Mouse (Mus musculus): ENCODE measurements at regions not wholly inside any gene's neighbourhood (a gene's known extent, or its start where the extent isn't known, plus 50 kb on each side); places are given as distances from the start of the nearest gene placed in this dataset.
A peak's percentile ranks its signal among the peaks of the same experiment; 100 is the strongest.

DNA sequence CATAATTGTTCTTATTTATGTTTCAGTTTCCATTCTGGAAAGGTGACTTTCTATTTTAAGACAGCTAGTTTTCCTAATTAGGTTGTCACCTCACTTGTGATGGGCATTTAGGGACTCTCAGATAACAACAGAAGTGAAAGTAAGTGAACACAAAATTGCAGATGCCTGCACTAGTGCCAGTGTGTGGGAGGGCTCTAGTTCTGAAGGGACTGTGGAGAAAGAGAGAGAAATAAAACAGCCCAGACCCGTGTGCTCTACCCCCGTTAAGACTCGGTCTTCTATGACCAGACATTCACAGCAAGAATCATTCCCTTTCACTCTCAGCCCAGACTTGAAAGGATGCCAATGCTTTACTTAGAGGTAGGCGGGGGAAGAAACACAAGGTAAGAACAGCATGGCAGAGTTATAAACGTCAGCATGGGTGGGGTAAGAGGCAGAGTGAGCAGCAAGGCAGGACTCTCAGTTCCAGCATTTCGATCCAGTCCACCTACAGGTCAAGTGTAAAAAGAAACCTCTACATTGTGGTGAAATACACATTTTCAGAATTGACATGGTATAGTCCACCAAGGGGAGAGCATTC lies 170.1 kb upstream of the Thbs1 start:
- ATAC-seq (replicated peaks; ENCODE audit: low FRiP score, poor library complexity, severe bottlenecking), result 0 out of 2 replicates have a peak, but pooled peaks have one; percentile 46

DNA sequence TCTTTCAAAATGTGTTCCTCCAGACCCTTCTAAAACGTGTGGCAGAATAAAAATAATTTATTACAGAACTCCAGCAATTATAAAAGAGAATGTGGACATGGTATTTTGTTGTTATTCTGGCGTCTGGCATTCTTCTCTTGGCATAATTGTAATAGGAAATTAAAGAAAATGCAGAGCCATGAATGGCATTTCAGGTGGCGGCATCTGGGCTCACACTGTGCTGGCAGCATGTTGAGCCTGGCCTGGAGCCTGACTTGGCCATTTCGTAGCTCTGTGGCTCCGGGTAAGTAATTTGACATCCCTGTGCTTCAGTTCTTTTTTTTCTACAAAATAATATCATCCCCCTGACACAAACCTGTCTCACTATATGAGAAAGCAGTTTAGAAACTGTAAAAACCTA lies 168.0 kb upstream of the Thbs1 start:
- no peak for ATAC-seq (replicated peaks; ENCODE audit: low FRiP score, poor library complexity, severe bottlenecking)

DNA sequence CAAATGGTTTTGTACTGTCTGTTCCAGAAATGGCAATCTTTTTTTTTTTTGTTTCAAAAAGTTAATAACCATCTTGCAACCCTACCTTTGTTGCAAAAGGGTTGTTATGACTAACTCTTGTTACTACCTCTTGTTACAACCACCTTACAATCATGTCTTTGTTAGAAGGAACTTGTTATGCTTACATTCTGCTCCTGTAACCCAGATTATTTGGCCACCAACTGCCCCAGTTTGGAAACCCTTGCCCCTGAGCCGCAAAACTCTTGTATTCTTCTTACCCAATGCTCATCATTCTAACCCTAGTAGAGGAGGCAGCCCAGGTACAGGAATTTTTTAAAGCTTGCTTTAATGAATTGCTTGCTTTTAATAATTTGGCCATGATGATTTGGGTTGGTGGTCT lies 167.4 kb upstream of the Thbs1 start:
- ATAC-seq (replicated peaks; ENCODE audit: low FRiP score, poor library complexity, severe bottlenecking), result no peak

DNA sequence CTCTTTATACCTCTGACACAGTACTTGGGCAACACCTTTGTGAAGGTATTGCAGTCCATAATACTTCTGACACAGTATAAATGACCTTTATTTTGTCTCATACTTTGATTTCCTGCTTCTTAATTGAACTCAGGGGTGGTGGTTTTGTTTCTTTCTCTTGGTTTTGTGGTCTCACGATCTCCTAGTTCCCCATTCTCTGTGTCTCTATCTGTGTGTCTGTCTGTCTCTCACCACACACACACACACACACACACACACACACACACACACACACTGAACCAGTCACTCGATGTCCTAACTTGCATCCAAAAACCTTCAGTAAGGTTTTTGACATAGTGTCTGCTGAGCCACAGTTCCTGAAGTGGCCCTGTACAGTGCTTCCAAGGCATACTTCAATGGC lies 166.7 kb upstream of the Thbs1 start:
- no peak for ATAC-seq (replicated peaks; ENCODE audit: low FRiP score, poor library complexity, severe bottlenecking)

DNA sequence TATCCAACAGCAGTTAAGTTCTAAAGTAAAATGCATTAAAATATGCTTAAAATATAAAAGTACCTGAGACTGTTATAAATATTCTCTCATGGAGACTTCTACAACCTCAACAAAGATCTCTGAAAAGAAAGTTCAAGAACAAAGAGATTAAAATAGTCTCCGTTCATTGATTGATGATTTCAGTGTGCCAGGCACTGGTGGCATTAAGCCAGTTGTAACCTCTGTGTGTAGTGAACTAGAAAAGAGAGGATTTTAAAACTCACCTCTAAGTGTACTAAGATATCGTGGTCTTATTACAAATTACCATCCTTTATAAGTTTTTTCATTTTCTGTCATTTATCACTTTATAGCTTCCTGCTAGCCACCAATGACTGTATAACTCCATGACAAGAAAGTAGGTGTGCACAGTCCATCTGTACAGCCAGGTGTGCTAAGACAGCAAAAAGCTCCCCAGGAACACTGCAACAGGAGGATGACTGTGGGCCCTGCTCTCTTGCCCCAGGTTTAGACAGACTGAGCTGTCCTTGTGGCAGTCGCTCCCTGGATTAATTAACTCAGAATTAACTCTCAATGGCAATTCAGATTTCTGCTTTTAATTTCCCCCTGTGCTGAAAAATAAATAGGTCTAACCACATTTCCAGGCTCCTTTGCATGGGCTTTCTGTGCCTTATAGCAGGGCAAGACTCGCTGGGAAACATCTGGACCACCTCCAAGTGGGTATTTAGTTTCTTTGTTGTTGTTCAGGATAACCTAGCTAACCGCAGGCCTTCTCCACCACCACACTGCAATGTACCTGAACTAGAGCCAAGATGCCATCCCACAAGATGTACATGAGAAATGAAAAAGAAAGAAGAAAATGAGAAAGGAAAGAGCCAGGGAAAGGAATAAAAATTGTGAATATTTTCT lies 161.0 kb upstream of the Thbs1 start:
- ATAC-seq (replicated peaks; ENCODE audit: low FRiP score, poor library complexity, severe bottlenecking), result no peak

DNA sequence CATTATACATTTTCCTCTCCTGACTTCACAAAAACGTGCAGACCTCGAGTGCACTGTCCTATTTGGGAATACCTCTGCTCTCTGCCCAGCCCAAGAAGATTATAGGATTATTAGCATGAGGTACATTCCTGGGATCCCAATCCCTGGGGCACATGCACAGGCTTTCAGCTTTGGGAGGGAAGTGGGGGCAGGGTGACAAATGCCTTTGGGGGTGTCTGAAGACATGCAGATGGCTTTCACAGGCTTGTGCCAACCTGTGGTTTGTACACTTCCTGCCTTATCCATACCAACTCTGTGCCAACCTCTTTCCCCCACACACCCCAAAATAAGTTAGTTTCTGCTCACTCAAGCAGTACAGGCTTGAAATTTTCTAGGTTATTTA lies 160.3 kb upstream of the Thbs1 start:
- no peak for ATAC-seq (replicated peaks; ENCODE audit: low FRiP score, poor library complexity, severe bottlenecking)

DNA sequence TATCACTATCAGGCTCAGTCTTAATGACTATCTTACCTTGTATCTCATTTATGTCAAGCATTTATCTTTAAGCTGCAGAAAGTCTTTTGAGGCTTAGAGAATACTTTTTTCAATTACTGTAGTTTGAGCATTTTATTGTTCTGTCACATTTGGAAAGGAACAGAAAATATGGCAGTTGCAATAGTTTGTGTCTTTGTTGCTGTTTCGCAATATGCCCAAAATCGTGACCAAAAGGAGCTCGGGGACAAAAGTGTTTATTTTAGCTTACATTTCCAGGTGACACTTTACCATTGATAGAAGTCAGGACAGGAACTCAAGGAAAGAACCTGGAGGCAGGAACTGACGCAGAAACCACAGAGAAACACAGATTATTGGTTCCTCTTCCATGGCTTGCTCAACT lies 152.9 kb upstream of the Thbs1 start:
- ATAC-seq (replicated peaks; ENCODE audit: low FRiP score, poor library complexity, severe bottlenecking), result no peak

DNA sequence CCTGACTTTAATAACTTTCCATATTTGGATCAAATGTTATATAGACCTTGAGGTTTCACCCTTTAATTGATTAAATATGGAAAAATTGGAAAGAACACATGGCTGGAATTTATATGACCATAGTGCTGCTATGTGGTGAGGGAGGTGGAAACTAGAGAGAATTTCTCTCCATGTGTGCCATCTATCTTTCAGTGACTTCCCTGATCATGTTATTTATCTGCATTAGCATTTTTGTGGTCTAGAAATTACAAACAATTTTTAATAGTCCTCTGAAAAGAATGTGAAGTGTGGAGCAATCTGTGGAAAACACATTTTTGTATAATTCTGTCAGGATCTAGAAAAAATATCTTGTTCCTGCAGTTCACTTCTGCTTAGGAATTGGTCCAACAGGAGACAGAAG lies 152.2 kb upstream of the Thbs1 start:
- no peak for ATAC-seq (replicated peaks; ENCODE audit: low FRiP score, poor library complexity, severe bottlenecking)

DNA sequence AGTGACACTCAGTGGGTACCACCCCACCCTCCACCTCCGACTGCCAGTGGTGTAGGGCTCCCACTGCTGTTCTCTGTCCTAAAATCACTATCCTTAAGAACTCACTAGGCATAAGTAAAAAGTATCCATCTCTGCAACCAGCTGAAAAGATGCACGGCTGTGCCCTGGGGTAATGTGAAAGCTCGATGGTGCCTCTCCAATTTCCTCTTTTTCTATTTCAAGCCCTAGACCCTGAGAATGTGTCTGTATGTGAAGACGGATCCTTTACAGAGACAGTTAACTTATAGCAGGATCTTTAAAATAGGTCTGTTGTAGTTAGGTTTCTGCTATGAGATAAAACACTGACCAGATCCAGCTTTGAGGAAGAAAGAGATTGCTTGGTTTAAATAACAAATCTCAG lies 149.1 kb upstream of the Thbs1 start:
- ATAC-seq (replicated peaks; ENCODE audit: low FRiP score, poor library complexity, severe bottlenecking), result no peak

DNA sequence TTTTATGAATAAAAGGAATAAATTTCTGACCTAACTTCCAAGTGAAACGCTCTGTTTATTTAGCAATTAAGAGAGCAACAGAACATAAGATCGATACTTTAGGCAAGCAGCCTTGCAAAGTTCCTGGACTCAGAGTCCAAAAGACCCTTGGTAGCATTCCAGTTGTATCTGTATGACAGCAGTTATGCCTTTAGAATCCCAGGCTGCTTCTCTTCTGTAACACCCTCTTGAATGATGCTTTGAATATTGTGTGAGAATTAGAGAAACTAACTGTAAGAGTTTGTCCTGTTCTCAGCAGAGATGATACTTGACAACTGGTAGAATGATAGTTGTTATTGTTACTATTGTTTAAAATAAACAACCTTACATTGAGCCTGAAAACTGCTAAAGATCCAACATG lies 148.2 kb upstream of the Thbs1 start:
- ATAC-seq (replicated peaks; ENCODE audit: low FRiP score, poor library complexity, severe bottlenecking), result no peak

DNA sequence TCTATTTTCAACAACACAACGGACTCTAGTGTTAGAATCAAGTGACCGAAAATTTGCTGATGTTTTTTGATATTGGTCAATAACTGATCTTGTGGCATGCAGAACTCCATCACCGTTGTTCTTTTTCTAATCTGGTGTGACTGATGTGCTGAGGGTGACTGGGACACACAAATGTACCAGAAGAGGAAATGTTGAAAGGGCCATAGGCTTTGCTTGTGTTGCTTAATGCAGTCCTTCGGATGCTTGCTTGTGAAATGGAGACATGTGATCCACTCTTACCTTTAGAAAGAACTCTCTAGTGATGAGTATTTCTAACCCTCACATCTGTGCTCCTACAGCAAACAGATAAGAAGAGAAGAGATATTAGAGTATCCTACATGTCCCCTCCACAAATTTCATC lies 145.9 kb upstream of the Thbs1 start:
- ATAC-seq (replicated peaks; ENCODE audit: low FRiP score, poor library complexity, severe bottlenecking), result no peak

DNA sequence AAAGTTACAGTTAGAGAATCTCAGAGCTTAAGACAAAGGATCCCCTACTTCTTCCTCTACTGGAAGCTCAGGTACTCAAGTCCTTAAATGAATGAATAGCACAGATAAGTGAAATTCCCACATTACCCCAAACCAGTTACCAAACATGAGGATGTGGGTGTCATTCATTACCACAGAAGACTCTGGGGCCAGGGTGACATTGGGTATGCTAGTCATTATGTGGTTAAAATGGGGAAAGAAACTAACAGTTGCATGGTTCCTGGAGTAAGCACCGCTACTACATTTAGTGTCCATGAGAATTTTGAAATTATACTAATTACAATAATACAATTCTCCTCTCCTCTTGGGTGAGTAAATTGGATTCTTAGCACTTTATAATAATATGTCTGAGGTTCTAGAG lies 142.9 kb upstream of the Thbs1 start:
- ATAC-seq (replicated peaks; ENCODE audit: low FRiP score, poor library complexity, severe bottlenecking), result no peak

DNA sequence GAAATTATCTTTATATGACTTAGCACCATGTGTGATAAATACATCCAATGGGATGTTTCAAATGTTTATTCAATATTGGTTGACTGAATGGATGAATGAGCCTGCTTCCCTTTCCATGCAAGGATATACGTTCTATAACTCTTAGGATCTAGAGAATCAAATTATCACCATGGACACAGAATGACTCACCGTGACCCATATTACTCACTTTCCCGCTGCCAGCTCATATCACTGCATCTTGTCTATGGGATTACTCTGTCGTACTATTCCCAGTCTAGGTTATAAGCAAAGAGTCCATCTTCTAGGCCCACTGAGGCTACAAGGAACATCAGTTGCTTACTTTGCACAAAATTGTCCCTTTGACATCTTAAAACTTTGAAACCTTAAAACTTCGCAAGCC lies 141.0 kb upstream of the Thbs1 start:
- ATAC-seq (replicated peaks; ENCODE audit: low FRiP score, poor library complexity, severe bottlenecking), result no peak

DNA sequence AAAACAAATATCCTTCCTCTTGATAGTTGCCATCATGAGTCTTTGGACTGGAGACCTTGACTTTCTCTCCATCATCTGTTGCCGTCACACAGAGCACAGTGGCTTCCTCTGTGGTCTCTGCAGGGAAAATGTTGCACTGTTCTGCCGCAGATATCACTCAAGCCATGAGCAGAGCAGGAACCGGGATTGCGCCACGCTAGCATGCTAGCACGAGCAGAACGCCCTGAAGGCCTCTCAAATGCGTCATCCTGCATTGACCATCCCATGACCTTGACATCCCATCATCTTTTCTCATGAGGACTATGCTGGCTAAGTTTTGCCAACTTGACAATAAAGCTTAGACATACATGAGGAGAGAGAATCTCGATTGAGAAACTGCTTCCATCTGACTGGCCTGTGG lies 134.6 kb upstream of the Thbs1 start:
- ATAC-seq (replicated peaks; ENCODE audit: low FRiP score, poor library complexity, severe bottlenecking), result no peak

DNA sequence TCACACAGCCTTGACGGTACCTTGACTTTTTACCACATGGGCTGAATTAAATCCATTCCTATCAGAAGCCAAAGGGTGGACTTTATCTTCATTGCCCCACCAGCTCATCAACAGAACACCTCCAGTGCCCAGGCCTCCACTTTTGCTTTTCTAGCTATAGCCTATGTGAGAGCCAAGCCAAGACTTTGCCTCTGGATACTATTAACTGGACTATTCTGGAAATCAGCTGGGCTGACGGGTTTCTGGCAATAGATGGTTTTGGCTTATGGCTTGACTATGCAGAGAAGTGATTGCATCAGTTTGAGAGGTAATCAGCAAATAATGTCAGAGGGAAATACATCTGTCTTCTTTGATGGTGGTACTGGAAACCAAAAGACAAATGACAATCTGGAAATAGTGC lies 130.8 kb upstream of the Thbs1 start:
- no peak for ATAC-seq (replicated peaks; ENCODE audit: low FRiP score, poor library complexity, severe bottlenecking)

DNA sequence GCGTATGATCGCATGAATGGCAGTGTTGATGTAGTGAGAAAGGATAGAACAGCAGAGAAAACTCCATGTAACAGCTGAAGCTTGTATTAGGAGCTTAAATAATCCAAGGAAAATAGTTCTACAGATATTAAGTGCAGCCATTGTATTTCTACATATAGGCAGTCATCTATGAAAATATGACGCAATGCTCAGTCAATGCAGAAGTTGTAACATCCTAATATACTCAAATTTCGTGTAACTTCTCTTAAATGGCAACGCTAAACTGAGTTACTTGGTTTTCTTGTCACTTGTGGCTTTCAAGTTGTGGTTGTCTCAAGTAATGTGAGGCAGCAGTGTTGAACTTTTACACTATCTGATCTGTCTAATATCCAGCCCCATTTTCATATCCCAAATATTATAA lies 127.1 kb upstream of the Thbs1 start:
- no peak for ATAC-seq (replicated peaks; ENCODE audit: low FRiP score, poor library complexity, severe bottlenecking)

DNA sequence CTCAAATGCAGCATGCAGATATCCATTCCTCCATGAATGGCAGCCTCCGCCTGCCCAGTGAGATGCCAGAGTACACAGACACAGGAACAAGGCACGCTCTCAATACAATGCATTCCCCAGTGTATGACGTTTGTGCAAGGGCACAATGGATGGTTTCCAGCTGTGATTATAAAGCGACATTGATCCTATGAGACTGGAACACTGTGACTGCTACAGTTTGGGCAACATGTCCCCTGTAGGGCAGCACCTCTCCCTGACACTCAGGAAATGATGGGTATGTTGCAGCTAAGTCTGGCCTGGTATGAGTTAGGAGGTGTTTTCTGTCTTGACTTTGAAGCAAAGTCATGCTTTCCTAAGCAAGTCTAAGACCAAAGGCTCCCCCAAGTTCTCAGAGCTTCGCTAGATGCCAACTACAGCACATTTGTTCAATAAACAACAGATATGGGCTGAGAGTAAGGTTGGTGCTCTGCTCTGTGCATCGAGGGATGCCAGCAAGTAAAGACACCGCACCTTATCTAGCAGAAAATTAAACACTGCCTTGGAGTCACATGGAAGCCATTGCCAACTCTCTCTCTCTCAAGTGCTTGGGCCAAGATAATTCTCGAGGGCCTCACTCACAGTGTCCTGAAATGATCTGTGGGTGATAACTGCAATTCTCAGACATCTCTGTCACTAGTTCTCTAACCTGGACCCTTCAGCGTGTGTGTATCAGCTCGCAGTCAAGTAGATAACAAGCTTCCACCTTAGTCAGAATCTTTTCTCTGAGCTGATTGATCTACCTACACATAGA lies 124.1 kb upstream of the Thbs1 start:
- ATAC-seq (replicated peaks; ENCODE audit: low FRiP score, poor library complexity, severe bottlenecking), result no peak

DNA sequence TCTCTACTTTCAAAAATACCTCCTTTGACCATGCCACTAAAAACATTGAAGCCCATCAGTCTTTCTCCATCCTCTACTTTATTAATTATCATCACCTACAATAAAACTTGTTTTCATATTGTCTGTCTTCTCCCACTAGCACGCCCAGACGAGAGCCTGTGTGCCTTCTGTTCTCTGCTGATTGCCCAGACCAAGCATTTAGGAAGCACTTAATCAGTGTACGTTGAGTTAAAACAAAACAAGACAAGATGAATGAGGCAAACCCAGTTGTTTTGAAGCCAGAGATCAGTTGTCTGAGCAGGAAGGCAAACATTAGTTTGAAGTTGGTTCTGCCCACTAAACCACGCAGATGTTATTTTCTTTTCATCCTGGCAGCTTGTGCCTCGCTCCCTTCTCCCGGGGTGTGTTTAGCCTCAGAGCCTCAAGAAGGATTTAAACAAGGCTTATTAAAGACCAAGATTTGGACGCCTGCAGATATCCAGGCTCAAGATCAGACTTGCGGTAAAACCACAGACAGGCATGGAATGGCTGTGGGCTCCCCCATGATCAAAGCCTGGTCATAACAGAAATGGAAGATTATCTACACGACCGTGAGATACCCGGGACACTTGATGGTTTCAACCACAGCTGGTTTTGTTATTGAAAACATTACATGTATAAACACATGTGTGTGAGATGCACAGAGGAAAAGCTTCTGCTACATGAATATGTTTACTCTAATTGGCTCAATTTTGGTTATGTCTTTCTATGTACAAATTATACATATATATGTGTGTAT lies 123.1 kb upstream of the Thbs1 start:
- ATAC-seq (replicated peaks; ENCODE audit: low FRiP score, poor library complexity, severe bottlenecking), result no peak

DNA sequence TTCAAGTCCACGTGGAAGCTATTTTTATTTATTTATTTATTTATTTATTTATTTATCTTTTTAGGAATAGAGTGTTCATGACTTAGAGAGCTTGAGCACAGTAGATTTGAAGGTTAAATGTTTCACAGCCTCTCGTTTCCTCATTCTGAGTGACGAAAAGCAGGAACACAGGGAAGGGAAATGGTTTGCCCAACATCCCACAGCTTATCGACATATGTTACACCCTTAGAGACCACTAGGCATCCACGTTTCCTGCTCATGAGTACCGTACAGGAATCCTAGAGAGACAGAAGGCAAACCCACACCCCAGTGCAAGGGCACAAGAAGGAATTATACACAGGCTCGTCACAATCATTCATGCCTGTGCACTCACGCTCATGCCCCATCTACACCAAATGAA lies 122.5 kb upstream of the Thbs1 start:
- no peak for ATAC-seq (replicated peaks; ENCODE audit: low FRiP score, poor library complexity, severe bottlenecking)

Data from erythroid progenitor cell, adult 5-6 weeks (primary cell).